ENCODE assay signal across 9 mouse cellular contexts in the genomic region with DNA sequence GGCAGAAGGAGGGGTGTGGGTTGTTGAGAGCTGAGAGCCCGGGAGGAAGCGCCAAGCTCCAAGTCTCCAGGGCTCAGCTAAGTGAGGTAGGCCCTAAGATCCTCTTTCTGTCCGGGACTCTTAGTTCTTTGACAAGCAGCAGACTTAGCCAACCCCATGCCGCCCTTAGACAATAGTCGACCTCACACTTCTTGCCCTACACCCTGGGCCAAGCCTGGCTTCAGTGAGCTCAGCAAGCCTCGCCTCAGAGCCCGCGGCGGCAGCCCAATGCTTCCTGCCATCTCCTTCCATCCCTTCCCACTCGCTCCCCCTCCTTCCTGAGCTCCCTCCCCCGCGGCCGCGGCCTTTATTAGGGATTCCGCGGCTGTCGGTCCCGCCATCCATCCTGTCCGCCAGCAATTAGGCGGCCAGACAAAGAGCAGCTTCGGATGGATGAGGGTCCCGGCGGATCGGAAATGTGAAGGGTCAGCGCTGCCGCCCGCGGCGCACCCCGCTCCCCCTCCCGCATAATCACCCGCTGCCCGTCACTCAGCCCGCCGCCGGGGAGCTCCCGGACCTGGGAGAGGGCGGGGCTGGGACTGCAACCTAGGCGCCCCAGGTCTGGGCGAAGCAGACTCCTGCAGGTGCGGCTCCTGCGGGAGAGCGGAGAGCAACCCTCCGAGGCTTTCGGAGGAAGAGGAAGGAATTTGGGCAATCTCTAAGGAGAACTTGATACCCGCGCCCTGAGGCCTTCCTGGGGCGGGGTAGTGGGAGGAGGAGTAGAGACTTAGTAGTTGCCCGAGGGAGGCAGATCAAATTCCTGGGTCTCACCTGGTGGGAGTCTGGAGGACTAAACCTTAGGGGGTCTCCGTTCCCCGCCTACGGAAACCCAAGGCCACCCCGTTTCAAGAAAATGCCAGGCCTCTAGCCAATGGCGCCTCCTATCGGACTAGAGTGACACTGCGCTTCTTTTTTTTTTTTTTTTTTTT. TPM values are rescaled to one million over a fixed set of nuclear protein-coding genes. Genes with fewer than 3 reads are reported as not detected.
DNase-seq lines count a peak whose midpoint lies in the region; ATAC-seq and TF ChIP-seq lines count a peak whose summit lies in the region.
"Had no signal": no experiment of that assay in that cellular context is flagged by ENCODE, and none has a peak within 500 bp of the region (broad histone marks: within the 10 kb centered on the region; RNA-seq: fewer than 3 reads in every experiment).

No protein-coding gene starts in this region.

- peaks cover 86% of the 10 kb centered on the region for H3K27me3 ChIP-seq in forebrain, embryonic 11.5 days (ENCODE audit: control insufficient read depth, insufficient read depth, low read length)
- peaks cover 70% of the 10 kb centered on the region for H3K27me3 ChIP-seq in hindbrain, embryonic 14.5 days (ENCODE audit: control insufficient read depth, insufficient read depth, low read length)
- peaks cover 100% of the 10 kb centered on the region for H3K27me3 ChIP-seq in liver, embryonic 12.5 days (replicated peaks)
- peaks cover 39% of the 10 kb centered on the region for H3K27me3 ChIP-seq in midbrain, postnatal 0 days (ENCODE audit: insufficient read depth, low read length)

- no peaks in the 10 kb centered on the region for H3K9me3 ChIP-seq in forebrain, embryonic 11.5 days (ENCODE audit: control insufficient read depth, low read length)
- no peaks in the 10 kb centered on the region for H3K9me3 ChIP-seq in hindbrain, embryonic 14.5 days (ENCODE audit: control insufficient read depth, low read length)
- no peaks in the 10 kb centered on the region for H3K9me3 ChIP-seq in liver, embryonic 12.5 days (replicated peaks)
- no peaks in the 10 kb centered on the region for H3K9me3 ChIP-seq in midbrain, postnatal 0 days (ENCODE audit: low read length)

- H3K4me2 ChIP-seq in forebrain, embryonic 11.5 days (ENCODE audit: low read depth, low read length, severe bottlenecking), result peak overlapping the region; percentile 87
- H3K4me2 ChIP-seq in hindbrain, embryonic 14.5 days (replicated peaks), result peak overlapping the region; percentile 94
- H3K4me2 ChIP-seq in liver, embryonic 12.5 days, result peak overlapping the region; percentile 68
- H3K4me2 ChIP-seq in midbrain, postnatal 0 days (ENCODE audit: low read depth, low read length, poor library complexity, severe bottlenecking), result peak overlapping the region; percentile 92

- no peaks in the 10 kb centered on the region for H3K4me1 ChIP-seq in bone marrow macrophage, adult 2 months (ENCODE audit: control insufficient read depth, insufficient read depth, low read length)
- H3K4me1 ChIP-seq in forebrain, embryonic 11.5 days (replicated peaks; ENCODE audit: control insufficient read depth, insufficient read depth, low read length), result peaks cover 28% of the 10 kb centered on the region
- peaks cover 55% of the 10 kb centered on the region for H3K4me1 ChIP-seq in hindbrain, embryonic 14.5 days (replicated peaks; ENCODE audit: control insufficient read depth, insufficient read depth, low read length)
- peaks cover 39% of the 10 kb centered on the region for H3K4me1 ChIP-seq in liver, embryonic 12.5 days
- H3K4me1 ChIP-seq in midbrain, postnatal 0 days (ENCODE audit: insufficient read depth, low read length), result peaks cover 14% of the 10 kb centered on the region

- peak; percentile 61 for ATAC-seq in forebrain, embryonic 11.5 days (replicated peaks; ENCODE audit: low FRiP score)
- peak; percentile 46 for ATAC-seq in hindbrain, embryonic 14.5 days (ENCODE audit: low FRiP score)
- ATAC-seq in liver, embryonic 12.5 days, result no peak; the same call in 1 of the 2 replicates
- ATAC-seq in midbrain, postnatal 0 days (ENCODE audit: low FRiP score), result no peak; the same call in 1 of the 2 replicates

- TF ChIP-seq CTCF in bone marrow macrophage, adult 2 months (IDR thresholded peaks at IDR 0.05; ENCODE audit: low read depth, low read length), result peak; percentile 95
- peak; percentile 66 for TF ChIP-seq CTCF in midbrain, postnatal 0 days (IDR thresholded peaks at IDR 0.05)

- no peak for TF ChIP-seq POLR2A in bone marrow macrophage, adult 2 months (IDR thresholded peaks at IDR 0.05; ENCODE audit: borderline replicate concordance, low read depth, low read length)

- peak overlapping the region; percentile 63 for H3K4me3 ChIP-seq in bone marrow macrophage, adult 2 months (ENCODE audit: insufficient read depth, low read length)
- H3K4me3 ChIP-seq in forebrain, embryonic 11.5 days (ENCODE audit: low read depth, low read length), result peak overlapping the region; percentile 40
- peak overlapping the region; percentile 42 for H3K4me3 ChIP-seq in hindbrain, embryonic 14.5 days (replicated peaks; ENCODE audit: low read length)
- peak overlapping the region; percentile 48 for H3K4me3 ChIP-seq in liver, embryonic 12.5 days
- H3K4me3 ChIP-seq in midbrain, postnatal 0 days (ENCODE audit: low read depth, low read length), result peak overlapping the region; percentile 46

- DNase-seq in adrenal gland, postnatal 36 days, result peak; percentile 20 to 42
- no peak for DNase-seq in adrenal gland, adult 8-10 months
- peak; percentile 84 for DNase-seq in forebrain, embryonic 11.5 days (ENCODE audit: low spot score)
- DNase-seq in hindbrain, embryonic 14.5 days (ENCODE audit: low spot score), result peak; percentile 67
- DNase-seq in midbrain, postnatal 0 days (ENCODE audit: low spot score), result peak; percentile 52
- DNase-seq in adipocyte (ENCODE audit: low spot score), result no peak

- peak overlapping the region; percentile 62 for H3K9ac ChIP-seq in forebrain, embryonic 11.5 days (ENCODE audit: low read length)
- peak overlapping the region; percentile 57 for H3K9ac ChIP-seq in hindbrain, embryonic 14.5 days
- H3K9ac ChIP-seq in liver, embryonic 12.5 days, result no peak overlapping the region
- H3K9ac ChIP-seq in midbrain, postnatal 0 days (replicated peaks; ENCODE audit: low read length, poor library complexity, severe bottlenecking), result peak overlapping the region; percentile 62

- under 1% methylated on average over 56 of the region's 56 CpGs for WGBS in forebrain, embryonic 11.5 days
- 1% methylated on average over 56 of the region's 56 CpGs for WGBS in hindbrain, embryonic 14.5 days
- WGBS in liver, embryonic 12.5 days (ENCODE audit: insufficient replicate concordance), result 1% methylated on average over 56 of the region's 56 CpGs
- WGBS in midbrain, postnatal 0 days, result 2% methylated on average over 56 of the region's 56 CpGs

- no peak overlapping the region for H3K27ac ChIP-seq in bone marrow macrophage, adult 2 months (ENCODE audit: insufficient read depth, low read depth, low read length)
- no peak overlapping the region for H3K27ac ChIP-seq in forebrain, embryonic 11.5 days (ENCODE audit: low read depth, low read length)
- H3K27ac ChIP-seq in hindbrain, embryonic 14.5 days, result peak overlapping the region; percentile 63
- H3K27ac ChIP-seq in liver, embryonic 12.5 days, result no peak overlapping the region
- H3K27ac ChIP-seq in midbrain, postnatal 0 days (ENCODE audit: low read depth, low read length), result no peak overlapping the region

- H3K36me3 ChIP-seq in forebrain, embryonic 11.5 days (ENCODE audit: control insufficient read depth, insufficient read depth, low read length), result no peaks in the 10 kb centered on the region
- H3K36me3 ChIP-seq in hindbrain, embryonic 14.5 days (replicated peaks; ENCODE audit: control insufficient read depth, insufficient read depth), result no peaks in the 10 kb centered on the region
- no peaks in the 10 kb centered on the region for H3K36me3 ChIP-seq in liver, embryonic 12.5 days
- no peaks in the 10 kb centered on the region for H3K36me3 ChIP-seq in midbrain, postnatal 0 days (ENCODE audit: insufficient read depth, low read length)

RNA-seq across cellular contexts. Expression of a gene that starts 0.6 kb away (rescaled TPM):
- total RNA-seq in adrenal gland, postnatal 36 days (2021), result 1 to 10 TPM; 1.6 to 3.4 TPM
- total RNA-seq in adrenal gland, adult 8-10 months (2022), result 1 to 10 TPM in 2 of 4 experiments, under 1 TPM in 2; 0.37 to 1.6 (median 1.2) TPM
- not detected in 2 replicates for polyA plus RNA-seq in bone marrow macrophage, adult 2 months (2012; ENCODE audit: insufficient read depth, insufficient read length, missing spikeins)
- polyA plus RNA-seq in forebrain, embryonic 11.5 days (2014; fragmentation: Nextera tagmentation; extraction: Ambion mirVana), result 0.16 and 0.40 TPM in 2 replicates
- 0.52 and 1.0 TPM in 2 replicates for polyA plus RNA-seq in hindbrain, embryonic 14.5 days (2014; fragmentation: Nextera tagmentation; extraction: Ambion mirVana)
- 14.4 and 16.9 TPM in 2 replicates for polyA plus RNA-seq in liver, embryonic 12.5 days (2016; fragmentation: Nextera tagmentation; extraction: Ambion mirVana)
- total RNA-seq in midbrain, postnatal 0 days (2014; rRNA removed), result 0.61 and 0.88 TPM in 2 replicates
- 1.3 and 1.6 TPM in 2 replicates for polyA plus RNA-seq in midbrain, postnatal 0 days (2015; fragmentation: Nextera tagmentation; extraction: Ambion mirVana)

RNA-seq across cellular contexts. Expression of a gene that starts 6.0 kb away (rescaled TPM):
- not detected for total RNA-seq in adrenal gland, postnatal 36 days (2021)
- not detected for total RNA-seq in adrenal gland, adult 8-10 months (2022)
- polyA plus RNA-seq in bone marrow macrophage, adult 2 months (2012; ENCODE audit: insufficient read depth, insufficient read length, missing spikeins), result not detected in 2 replicates
- polyA plus RNA-seq in forebrain, embryonic 11.5 days (2014; fragmentation: Nextera tagmentation; extraction: Ambion mirVana), result 0.12 TPM in 1 of 2 replicates, not detected in the other
- polyA plus RNA-seq in hindbrain, embryonic 14.5 days (2014; fragmentation: Nextera tagmentation; extraction: Ambion mirVana), result 4.7 and 6.6 TPM in 2 replicates
- polyA plus RNA-seq in liver, embryonic 12.5 days (2016; fragmentation: Nextera tagmentation; extraction: Ambion mirVana), result 0.13 TPM in 1 of 2 replicates, not detected in the other
- 17.7 and 21.1 TPM in 2 replicates for total RNA-seq in midbrain, postnatal 0 days (2014; rRNA removed)
- polyA plus RNA-seq in midbrain, postnatal 0 days (2015; fragmentation: Nextera tagmentation; extraction: Ambion mirVana), result 8.5 and 9.2 TPM in 2 replicates
- polyA plus RNA-seq: large intestine, adult 2 months had no signal

RNA-seq across cellular contexts. Expression of a gene that starts 19.2 kb away (rescaled TPM):
- total RNA-seq in adrenal gland, postnatal 36 days (2021), result 1 to 10 TPM; 1.1 to 1.6 TPM
- 1 to 10 TPM in 1 of 4 experiments, under 1 TPM in 3; 0.22 to 2.3 (median 0.67) TPM for total RNA-seq in adrenal gland, adult 8-10 months (2022)
- 15.6 and 18.3 TPM in 2 replicates for polyA plus RNA-seq in bone marrow macrophage, adult 2 months (2012; ENCODE audit: insufficient read depth, insufficient read length, missing spikeins)
- 38.8 and 40.2 TPM in 2 replicates for polyA plus RNA-seq in forebrain, embryonic 11.5 days (2014; fragmentation: Nextera tagmentation; extraction: Ambion mirVana)
- 3.7 and 4.0 TPM in 2 replicates for polyA plus RNA-seq in hindbrain, embryonic 14.5 days (2014; fragmentation: Nextera tagmentation; extraction: Ambion mirVana)
- polyA plus RNA-seq in liver, embryonic 12.5 days (2016; fragmentation: Nextera tagmentation; extraction: Ambion mirVana), result 22.1 and 23.6 TPM in 2 replicates
- total RNA-seq in midbrain, postnatal 0 days (2014; rRNA removed), result 1.6 and 4.1 TPM in 2 replicates
- polyA plus RNA-seq in midbrain, postnatal 0 days (2015; fragmentation: Nextera tagmentation; extraction: Ambion mirVana), result 1.4 and 2.1 TPM in 2 replicates

RNA-seq across cellular contexts. Expression of a gene that starts 32.1 kb away (rescaled TPM):
- 10 to 100 TPM; 15.3 to 17.7 TPM for total RNA-seq in adrenal gland, postnatal 36 days (2021)
- total RNA-seq in adrenal gland, adult 8-10 months (2022), result 10 to 100 TPM; 13.9 to 20.1 (median 17.6) TPM
- polyA plus RNA-seq in bone marrow macrophage, adult 2 months (2012; ENCODE audit: insufficient read depth, insufficient read length, missing spikeins), result 5.9 and 7.3 TPM in 2 replicates
- 60.3 and 60.7 TPM in 2 replicates for polyA plus RNA-seq in forebrain, embryonic 11.5 days (2014; fragmentation: Nextera tagmentation; extraction: Ambion mirVana)
- polyA plus RNA-seq in hindbrain, embryonic 14.5 days (2014; fragmentation: Nextera tagmentation; extraction: Ambion mirVana), result 33.7 and 33.8 TPM in 2 replicates
- 23.6 and 23.8 TPM in 2 replicates for polyA plus RNA-seq in liver, embryonic 12.5 days (2016; fragmentation: Nextera tagmentation; extraction: Ambion mirVana)
- 27.8 and 31.8 TPM in 2 replicates for total RNA-seq in midbrain, postnatal 0 days (2014; rRNA removed)
- 17.7 and 19.5 TPM in 2 replicates for polyA plus RNA-seq in midbrain, postnatal 0 days (2015; fragmentation: Nextera tagmentation; extraction: Ambion mirVana)

RNA-seq across cellular contexts. Expression of a gene that starts 38.6 kb away (rescaled TPM):
- total RNA-seq in adrenal gland, postnatal 36 days (2021), result 1 to 10 TPM; 1.3 to 3.4 TPM
- total RNA-seq in adrenal gland, adult 8-10 months (2022), result 1 to 10 TPM in 2 of 4 experiments, under 1 TPM in 2; 0.81 to 2.2 (median 1.4) TPM
- polyA plus RNA-seq in bone marrow macrophage, adult 2 months (2012; ENCODE audit: insufficient read depth, insufficient read length, missing spikeins), result not detected in 2 replicates
- 0.19 and 0.94 TPM in 2 replicates for polyA plus RNA-seq in forebrain, embryonic 11.5 days (2014; fragmentation: Nextera tagmentation; extraction: Ambion mirVana)
- 77.9 and 79.5 TPM in 2 replicates for polyA plus RNA-seq in hindbrain, embryonic 14.5 days (2014; fragmentation: Nextera tagmentation; extraction: Ambion mirVana)
- 0.35 and 0.89 TPM in 2 replicates for polyA plus RNA-seq in liver, embryonic 12.5 days (2016; fragmentation: Nextera tagmentation; extraction: Ambion mirVana)
- total RNA-seq in midbrain, postnatal 0 days (2014; rRNA removed), result 9.8 and 11.2 TPM in 2 replicates
- polyA plus RNA-seq in midbrain, postnatal 0 days (2015; fragmentation: Nextera tagmentation; extraction: Ambion mirVana), result 8.0 and 9.1 TPM in 2 replicates

Comparison
In these comparisons a context has a peak if more than half of its experiments do, and no peak if none do; other contexts are left out.
1. DNase-seq: peak in adrenal gland, postnatal 36 days (2 of 2), forebrain, embryonic 11.5 days (single experiment), hindbrain, embryonic 14.5 days (single experiment) and midbrain, postnatal 0 days (single experiment); none in adrenal gland, adult 8-10 months (single experiment) and adipocyte (single experiment).
2. ATAC-seq: peak in forebrain, embryonic 11.5 days (single experiment) and hindbrain, embryonic 14.5 days (single experiment); none in liver, embryonic 12.5 days (single experiment) and midbrain, postnatal 0 days (single experiment).
3. Peak in every context shown above with its lines, with median percentiles within 50 percentile points of each other: H3K4me3 ChIP-seq and H3K4me2 ChIP-seq.